Mouse (Mus musculus): Measurements from ENCODE around the gene Nabp2.

The Nabp2 gene

DNA sequence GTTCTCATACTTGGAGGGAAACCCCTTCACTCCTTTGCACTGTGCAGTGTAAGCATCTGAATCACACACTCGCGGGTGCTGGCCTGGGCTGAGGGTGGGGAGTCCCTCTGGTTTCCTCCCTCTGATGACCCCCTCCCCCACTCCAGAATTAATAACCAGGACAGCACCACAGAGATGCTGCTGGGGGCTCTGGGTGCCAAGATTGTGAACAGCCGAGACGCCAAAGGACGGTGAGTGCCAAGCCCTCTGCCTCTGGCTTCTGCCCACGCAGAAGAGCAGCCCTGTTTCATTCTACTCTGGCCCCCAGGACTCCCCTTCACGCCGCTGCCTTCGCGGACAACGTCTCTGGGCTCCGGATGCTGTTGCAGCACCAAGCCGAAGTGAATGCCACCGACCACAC is 22.4 kb downstream of the Nabp2 start:
- ATAC-seq (ENCODE audit: low TSS enrichment), result no peak

DNA sequence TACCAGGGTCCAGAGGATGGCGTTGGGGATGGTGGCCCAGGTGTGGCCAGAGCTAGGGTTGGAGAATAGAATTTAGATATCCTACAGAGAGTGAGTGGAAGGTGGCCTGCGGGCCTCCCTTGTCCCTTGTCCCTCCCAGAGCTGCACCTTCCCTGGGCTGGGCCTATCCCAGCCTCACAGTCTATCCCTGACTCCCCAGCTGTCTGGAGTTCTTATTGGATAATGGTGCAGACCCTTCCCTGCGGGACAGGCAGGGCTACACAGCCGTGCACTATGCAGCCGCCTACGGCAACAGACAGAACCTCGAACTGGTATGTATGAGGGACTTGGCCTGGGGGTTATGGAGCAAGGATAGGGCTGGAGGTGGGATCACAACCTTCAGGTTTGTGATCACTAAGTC is 25.4 kb downstream of the Nabp2 start:
- ATAC-seq (ENCODE audit: low TSS enrichment), result no peak

DNA sequence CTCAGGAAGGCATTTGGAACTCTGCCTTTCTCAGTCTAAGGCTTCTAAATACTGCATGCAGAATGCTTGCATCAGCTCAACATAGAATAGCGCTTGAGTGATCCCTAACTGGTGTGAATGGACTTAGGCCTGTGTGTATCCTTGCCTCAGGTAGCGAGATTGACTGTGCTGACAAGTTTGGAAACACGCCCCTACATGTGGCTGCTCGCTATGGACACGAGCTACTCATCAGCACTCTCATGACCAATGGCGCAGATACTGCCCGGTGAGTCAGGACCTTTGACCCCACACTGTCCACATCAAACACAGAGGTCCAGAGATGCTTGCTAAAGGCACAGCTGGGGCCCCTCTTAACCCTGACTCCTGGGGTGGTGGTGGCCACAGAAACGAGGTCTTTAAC is 28.8 kb downstream of the Nabp2 start:
- no peak for ATAC-seq (ENCODE audit: low TSS enrichment)

DNA sequence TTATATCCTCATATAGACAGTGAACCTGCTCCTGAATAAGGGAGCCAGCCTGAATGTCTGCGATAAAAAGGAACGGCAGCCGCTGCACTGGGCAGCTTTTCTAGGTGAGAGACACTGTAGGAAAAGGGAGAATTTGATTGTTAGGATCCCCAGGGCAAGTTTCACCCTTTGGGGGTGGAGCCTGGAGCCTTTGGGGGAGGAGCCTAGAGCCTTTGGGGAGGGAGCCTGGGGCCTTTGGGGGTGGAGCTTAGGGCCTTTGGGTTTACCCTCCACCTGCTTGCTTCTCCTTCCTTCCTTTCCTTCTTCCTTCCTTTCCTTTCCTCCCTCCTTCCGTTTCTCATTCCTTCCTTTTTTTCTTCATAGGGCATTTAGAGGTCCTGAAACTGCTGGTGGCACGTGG is 30.7 kb downstream of the Nabp2 start:
- no peak for ATAC-seq (ENCODE audit: low TSS enrichment)

DNA sequence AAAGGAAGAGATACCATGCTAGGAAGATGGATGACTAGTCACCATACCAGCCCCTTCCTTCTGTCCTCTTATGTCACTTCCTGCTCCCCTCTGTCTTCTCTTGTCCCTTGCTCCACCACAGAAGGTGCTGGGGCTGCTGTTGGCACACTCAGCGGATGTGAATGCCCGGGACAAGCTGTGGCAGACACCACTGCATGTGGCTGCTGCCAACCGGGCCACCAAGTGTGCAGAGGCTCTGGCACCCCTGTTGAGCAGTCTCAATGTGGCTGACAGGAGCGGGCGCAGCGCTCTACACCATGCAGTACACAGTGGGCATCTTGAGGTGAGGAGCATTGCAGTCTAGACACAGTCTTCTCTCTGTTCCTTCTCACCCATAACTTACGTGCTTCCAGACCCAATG is 32.0 kb downstream of the Nabp2 start:
- no peak for ATAC-seq (ENCODE audit: low TSS enrichment)

DNA sequence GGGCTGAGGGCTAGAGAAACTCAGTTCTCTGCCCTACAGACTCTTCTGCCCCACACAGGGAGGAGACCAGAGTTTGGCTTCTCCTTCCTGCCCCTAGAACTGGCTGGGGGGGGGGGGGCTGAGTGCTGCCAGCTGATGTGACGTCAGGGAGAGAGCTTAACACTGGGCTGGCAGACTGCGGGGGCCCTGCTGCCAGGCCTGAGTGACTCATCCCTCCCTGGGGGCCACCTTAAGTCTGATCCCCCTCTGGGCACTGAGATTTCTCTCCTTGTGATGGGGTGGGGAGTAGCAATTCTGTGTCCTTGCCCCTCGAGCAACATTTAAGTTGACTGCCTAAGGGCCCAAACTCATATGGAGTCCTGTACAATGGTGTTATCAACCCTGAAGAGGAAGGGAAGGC is 32.8 kb downstream of the Nabp2 start:
- peak; percentile 20; the same call in 1 of the 2 replicates for ATAC-seq (ENCODE audit: low TSS enrichment)

DNA sequence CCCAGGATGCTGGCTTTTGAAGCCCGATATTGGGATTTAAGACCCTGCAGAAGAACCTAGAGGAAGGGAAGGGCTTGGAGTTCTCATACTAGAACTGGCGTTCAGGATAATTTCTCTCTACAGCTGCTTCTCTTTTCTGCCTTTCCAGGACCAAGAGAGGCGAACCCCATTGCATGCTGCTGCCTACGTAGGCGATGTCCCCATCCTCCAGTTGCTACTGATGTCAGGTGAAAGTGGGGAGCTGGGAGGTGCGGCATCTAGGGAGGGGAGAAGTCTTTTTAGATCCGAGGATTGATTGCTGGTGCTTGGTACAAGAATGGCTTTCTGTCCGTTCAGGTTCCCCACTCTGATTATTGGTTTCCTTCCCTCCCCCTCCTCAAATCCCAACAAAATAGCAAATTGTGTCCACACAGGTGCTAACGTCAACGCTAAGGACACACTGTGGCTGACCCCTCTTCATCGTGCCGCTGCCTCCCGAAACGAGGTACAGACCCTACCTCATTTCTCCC is 33.3 kb downstream of the Nabp2 start:
- peak; percentile 45 for ATAC-seq (ENCODE audit: low TSS enrichment)

DNA sequence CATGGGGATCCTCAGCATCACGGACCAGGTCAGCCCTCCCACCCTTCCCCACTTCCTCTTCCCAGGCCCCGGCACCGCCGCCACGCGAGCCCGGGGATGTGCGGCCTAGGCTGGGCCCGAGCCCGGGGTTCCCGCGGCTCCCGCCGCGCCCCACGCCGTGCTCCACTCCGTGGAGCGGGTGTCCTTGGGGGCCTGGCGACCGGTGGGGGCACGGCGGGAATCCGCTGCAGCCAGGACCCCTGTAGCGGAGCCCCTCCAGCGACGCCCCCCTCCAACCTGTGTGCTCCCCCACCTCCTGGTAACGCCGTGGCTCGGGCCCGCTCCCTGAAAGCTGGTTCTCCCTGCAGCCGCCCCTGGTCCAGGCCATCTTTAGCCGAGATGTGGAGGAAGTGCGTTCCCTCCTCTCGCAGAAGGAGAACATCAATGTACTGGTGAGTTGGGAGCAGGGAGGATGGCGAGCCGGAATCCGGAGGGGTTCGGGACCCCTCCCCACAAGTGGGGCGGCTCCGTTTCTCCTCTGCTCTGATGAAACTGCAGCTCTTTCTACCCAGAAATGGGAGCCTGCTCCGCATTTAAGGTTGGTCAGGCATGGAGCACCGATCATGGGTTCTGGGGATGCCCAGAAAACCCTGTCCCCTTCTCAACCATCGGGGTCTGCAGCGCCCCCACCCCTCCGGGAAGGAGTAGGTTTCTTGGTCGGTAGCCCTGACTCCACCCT is 33.9 kb downstream of the Nabp2 start:
- ATAC-seq (ENCODE audit: low TSS enrichment), result peak; percentile 39

DNA sequence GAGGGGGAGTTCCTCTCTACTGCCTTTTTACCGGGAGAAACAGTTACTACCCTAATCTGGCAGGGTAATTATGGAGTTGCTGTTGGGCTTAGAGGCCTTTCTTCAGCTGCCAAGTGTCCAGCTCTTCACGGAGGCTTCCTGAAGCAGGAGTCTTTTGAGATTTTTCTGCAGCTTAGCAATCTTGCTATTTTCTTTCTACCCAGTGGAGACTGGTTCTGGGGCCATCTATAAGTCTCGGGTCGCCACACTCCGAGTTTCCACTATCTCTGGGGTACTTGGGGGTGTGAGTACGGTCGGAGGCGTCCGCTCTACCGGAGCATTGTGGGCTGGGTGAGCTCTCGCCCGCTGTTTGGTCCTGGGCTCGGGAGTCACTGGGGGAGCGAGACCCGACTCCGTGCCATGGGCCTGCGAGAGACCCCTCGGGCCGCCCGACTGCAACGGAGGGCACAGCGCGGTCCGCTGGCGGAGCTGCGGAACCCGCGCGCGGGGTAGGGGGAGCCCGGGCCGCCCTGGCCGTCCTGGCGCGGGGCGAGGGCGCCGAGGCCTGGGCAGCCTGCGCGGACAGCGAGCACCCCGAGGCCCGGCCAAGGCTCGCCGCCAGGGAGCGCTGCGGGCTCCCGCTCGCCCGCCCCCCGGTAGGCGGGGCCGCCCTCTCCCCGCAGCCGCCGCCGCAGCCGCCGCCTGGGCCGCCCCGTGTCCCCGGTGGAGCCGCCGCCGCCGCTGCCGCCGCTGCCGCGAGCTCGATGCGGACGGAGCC is 34.7 kb downstream of the Nabp2 start, which contains the start of gene Ankrd52:
Gene Ankrd52, plus strand, starts transcription at position 661 of the 757 bp plus-strand sequence.
- peak; percentile 75 for ATAC-seq (ENCODE audit: low TSS enrichment)

DNA sequence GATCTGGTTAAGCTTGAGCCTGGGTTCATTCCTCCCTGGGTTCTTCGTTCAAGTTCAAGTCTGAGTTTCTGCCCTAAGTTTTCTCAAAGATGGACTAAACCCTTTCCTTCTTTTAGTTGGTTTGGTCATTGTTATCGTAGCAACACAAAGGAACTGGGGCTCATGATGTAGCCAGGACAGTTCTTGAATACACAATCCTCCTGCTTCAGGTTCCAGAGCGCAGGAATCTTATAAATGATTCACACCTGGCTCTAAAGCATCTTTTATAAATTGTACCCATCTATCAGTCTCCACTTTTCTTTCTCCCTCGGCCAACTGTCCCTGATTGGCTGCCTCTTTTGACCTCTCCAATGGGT is 35.2 kb downstream of the Nabp2 start:
- no peak for ATAC-seq (ENCODE audit: low TSS enrichment)

DNA sequence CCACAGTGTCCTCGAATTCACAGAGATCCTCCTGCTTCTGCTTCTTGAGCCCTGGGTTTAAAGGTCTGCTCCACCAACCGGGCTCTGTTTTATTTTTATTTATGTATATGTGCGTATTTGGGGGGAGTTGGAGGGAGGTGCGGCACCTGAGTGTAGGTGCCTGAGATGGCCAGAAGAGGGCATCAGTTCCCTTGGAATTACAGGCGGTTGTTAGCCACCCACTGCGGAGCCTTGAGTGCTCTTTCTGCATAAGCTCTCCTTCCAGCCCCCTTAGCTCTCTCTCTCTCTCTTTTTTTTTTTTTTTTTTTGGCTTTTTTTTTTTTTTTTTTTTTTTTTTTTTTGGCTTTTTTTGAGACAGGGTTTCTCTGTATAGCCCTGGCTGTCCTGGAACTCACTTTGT is 36.9 kb downstream of the Nabp2 start:
- no peak for ATAC-seq (ENCODE audit: low TSS enrichment)

DNA sequence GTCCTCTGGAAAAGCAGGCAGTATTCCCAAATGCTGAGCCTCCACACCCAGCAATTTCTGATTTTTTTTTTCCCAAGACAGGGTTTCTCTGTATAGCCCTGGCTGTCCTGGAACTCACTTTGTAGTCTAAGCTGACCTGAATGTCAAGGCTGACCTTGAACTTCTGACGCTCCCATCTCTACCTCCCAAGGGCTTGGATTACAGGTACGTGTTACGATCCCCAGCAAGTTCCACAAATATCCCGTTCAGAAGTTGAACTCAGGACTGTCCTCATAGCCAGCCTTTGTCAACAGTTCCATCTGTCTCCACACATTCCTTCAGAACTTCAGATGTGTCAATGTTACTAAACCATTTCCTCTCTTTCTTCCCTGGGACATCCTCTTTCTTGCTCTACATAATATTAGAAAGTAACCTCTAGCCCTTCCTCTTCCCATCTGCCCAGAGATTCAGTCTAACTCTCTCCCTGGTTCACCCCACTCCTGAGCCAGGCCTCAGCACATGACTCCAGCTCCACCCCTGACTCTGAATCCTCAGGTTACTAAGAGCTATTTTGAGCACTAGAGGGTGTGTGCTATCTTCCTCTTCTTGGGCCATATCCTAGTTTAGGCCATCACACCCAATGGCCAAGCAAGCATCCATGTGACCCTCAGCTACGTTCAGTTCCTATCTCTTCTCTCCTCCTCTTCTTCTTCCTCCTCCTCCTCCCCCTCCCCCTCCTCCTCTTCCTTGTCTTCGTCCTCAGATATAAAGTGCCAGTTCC is 38.1 kb downstream of the Nabp2 start:
- ATAC-seq (ENCODE audit: low TSS enrichment), result no peak

DNA sequence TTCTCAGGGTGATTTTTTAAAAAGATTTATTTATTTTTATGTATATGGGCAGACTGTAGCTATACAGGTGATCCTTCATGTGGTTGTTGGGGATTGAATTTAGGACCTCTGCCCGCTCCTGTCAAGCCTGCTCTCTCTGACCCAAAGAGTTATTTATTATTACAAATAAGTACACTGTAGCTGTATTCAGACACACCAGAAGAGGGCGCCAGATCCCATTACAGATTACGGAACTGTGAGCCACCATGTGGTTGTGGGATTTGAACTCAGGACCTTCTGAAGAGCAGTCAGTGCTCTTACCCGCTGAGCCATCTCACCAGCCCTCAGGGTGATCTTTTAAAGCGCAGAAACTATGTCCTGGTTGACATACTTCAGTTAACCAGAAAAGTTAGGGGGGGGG is 39.1 kb downstream of the Nabp2 start:
- no peak for ATAC-seq (ENCODE audit: low TSS enrichment)

DNA sequence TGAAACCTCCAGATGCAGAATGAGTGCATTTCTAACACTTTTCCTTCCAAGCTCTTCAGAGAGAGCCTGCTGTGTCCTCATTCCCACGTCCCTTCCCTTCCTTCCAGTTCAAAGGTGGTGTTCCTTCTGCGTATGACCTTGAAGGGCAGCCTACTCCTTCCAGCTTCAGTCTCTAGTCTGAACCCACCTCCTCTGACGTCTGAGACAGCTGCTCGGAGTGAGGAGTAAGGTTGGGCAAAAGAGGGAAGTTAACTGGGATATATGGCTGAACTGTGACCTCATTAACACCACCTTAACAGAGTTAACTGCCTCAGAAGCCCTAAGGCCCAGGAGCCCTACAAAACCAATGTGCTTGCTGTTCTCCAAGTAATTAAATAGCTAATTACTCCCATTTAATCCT is 40.7 kb downstream of the Nabp2 start:
- ATAC-seq (ENCODE audit: low TSS enrichment), result no peak

DNA sequence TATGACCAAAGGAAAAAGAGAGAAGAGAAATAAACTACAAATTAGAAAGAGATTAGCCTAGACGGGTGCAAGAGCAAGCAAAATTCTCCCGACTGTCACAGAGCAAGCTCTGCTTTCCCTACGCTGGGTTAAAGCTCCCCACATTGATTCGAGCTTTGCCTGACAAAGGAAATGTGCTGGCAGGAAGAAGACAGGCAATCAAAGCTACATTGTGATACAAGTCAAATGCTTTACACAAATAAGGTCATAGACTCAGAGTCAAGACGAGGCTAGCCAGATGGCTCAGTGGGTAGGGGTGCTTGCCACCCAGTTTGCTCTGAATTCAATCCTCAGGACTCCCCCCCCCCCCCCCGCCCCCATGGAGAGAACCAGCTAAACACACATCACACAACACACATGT is 41.3 kb downstream of the Nabp2 start:
- ATAC-seq (ENCODE audit: low TSS enrichment), result no peak

DNA sequence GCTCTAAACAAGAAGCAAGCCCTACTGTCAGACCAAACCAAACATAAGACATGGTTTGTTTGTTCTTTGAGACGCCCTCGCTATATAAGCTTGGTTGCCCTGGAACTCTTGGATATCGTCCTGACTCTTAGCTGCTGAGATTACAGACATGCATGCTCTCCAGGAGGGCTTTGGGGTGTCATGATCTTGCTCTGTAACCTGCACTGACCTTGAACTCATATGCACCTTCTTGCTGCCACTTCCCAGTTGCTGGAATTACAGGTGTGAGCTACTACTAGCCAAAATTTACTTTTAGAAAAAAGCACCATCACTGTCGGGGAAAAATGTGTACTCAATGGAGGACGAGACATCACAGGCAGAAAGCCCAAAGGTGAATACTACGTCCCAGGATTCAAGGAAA is 41.7 kb downstream of the Nabp2 start:
- ATAC-seq (ENCODE audit: low TSS enrichment), result no peak

DNA sequence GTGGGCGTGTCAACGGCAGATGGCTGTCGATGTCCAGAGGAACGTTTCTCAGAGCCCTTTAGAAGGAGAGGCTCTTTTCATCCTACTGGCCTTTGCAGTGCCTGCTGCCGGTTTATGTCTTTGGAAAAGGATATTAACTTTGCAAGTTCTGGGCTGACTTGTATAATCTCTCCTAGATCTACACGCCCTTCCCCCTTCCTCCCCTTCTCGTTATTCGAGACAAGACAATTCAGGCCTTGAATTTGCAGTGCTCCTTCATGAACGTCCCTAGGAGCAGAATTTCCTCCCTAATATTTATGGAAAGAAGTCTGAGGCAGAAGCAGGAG is 42.1 kb downstream of the Nabp2 start:
- no peak; the same call in 1 of the 2 replicates for ATAC-seq (ENCODE audit: low TSS enrichment)

DNA sequence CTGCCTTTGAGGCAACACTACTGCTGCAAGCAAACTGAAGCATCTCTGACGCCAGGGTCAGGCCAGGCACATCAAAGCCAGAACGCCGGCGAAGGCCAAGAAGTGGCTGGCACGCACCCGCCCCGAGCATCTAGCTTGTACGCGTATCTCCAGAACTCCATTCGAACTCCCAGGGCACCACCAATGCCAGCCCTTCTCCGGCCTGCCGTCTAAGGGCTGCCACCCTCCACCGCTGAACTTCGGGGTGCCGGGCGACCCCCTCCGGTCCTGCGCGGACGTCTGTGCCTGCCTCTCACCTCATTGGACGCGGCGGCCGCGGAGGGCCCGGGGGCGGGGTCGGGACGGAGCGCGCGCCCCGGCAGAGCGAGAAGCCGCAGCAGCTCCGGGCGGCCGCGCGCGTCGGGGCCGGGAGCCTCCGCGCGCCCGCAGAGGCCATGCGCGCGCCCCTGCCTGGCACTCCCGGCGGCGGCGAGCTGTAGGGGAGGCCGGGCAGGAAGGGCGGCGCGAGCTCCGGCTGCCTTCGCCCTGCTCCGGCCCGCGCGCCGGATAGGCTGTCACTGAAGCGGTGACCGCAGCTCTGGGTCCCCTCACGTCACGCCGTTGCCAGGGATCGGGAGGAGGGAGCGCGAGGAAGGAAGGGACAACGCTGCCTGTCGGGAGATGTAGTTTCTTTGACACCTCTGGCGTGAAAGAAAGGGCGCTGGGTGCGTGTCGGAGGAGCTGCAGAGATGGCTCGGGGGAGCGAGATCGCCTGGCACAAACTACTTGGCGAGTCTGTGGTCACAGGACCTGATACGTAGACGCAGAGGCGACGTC is 42.7 kb downstream of the Nabp2 start, which contains the start of gene Coq10a:
Gene Coq10a, minus strand, starts transcription at position 596 of the 816 bp plus-strand sequence.
- ATAC-seq (ENCODE audit: low TSS enrichment), result peak; percentile 92

DNA sequence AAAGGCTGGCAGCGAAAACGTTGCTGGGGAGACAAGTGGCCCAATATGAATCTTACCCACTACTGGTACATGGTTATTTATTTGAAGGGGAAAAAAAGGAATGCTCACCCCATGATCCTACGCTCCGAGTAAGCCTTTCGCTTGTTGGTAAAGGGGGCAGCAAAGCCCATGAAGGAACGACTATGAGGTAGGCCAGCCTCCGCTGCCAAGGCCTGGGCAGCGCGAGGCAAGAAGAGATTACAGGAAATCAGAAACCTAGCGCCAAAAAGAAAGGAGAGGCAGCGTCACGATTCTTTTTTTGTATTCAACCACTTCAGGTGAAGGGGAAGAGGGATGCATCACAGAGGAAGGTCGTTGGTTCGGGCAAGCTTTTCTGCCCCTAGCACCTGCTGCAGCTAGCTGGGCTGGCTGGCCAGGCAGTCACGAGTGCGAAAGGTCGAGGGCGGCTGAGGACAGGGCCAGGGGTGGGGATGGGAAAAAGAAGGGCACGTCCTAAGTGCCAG is 43.3 kb downstream of the Nabp2 start:
- ATAC-seq (ENCODE audit: low TSS enrichment), result no peak

DNA sequence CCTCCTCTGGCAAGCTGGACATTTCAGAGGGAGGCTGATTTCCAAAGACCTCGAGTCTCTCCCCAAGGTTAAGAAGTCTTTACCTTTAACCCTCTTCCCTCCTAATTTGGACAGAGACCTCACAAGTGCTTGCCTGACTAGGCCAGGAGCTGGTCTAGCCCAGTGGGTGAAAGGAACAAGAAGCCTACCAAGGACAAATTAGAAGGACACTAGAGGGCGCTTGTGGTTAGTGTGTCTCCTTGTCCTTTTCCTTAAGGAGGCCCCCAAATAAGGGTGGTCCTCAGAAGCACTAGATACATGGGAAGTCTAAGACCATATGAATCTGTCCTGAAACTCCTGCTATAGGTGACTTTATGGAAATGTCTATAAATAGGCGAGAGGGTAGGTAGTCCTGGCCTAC is 48.7 kb downstream of the Nabp2 start:
- 0 out of 2 replicates have a peak, but pooled peaks have one; percentile 42 for ATAC-seq (ENCODE audit: low TSS enrichment)

DNA sequence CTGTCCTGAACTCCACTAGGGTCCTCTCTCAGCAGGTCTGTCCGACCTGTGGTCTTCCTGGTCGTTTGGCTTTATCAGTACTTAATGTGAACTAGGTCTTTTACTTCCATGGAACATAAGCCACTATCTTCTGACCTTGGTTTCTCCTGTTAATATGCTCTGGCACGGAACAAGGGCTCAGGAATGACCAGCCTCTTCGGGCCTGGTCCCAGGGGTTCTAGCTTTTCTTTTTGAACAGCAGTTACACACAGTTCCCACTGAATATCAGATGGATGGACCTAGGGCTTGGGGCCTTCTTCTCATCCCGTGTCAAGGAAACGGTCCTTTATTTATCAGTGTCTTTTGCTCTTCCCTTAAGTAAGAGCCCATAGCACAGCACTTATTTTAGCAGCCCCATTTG is 49.5 kb downstream of the Nabp2 start:
- no peak for ATAC-seq (ENCODE audit: low TSS enrichment)

Measured in frontal cortex, adult (tissue).